Mouse (Mus musculus): Measurements from ENCODE around the gene Topors. TPM values are rescaled to one million over a fixed set of nuclear protein-coding genes. Genes with fewer than 3 reads are reported as not detected.
A peak's percentile ranks its signal among the peaks of the same experiment; 100 is the strongest.

Gene Topors
- polyA plus RNA-seq, 1 experiment, result 5.4 TPM

GRCm38 (mm10) chr4:40226095-40226494 lies 43.6 kb downstream of the Topors start:
- no peaks in the 10 kb centered on the region; the same call in 1 of the 2 replicates for H3K4me1 ChIP-seq (ENCODE audit: control insufficient read depth, insufficient read depth, low read length)
- H3K36me3 ChIP-seq (ENCODE audit: control insufficient read depth, insufficient read depth, low read length), result peaks cover 2% of the 10 kb centered on the region
- TF ChIP-seq CTCF (conservative IDR thresholded peaks at IDR 0.05; ENCODE audit: insufficient read depth, insufficient read length, low read depth, low read length), result no peak
- TF ChIP-seq POLR2A (IDR thresholded peaks at IDR 0.05; ENCODE audit: low read depth, low read length), result no peak
- no peak overlapping the region for H3K27ac ChIP-seq (ENCODE audit: insufficient read depth, low read depth, low read length)
- H3K4me3 ChIP-seq (ENCODE audit: insufficient read depth, low read depth, low read length), result no peak overlapping the region
- 67% methylated on average over 5 of the region's 5 CpGs for WGBS
- H3K27me3 ChIP-seq (replicated peaks; ENCODE audit: control insufficient read depth, insufficient read depth, low read length), result no peaks in the 10 kb centered on the region
- DNase-seq, result no peak

- no peaks in the 10 kb centered on the region; the same call in 1 of the 2 replicates for H3K4me1 ChIP-seq (ENCODE audit: control insufficient read depth, insufficient read depth, low read length)
- no peaks in the 10 kb centered on the region for H3K27me3 ChIP-seq (replicated peaks; ENCODE audit: control insufficient read depth, insufficient read depth, low read length)
- TF ChIP-seq POLR2A (IDR thresholded peaks at IDR 0.05; ENCODE audit: low read depth, low read length) (no peak), CTCF (conservative IDR thresholded peaks at IDR 0.05; ENCODE audit: insufficient read depth, insufficient read length, low read depth, low read length) (no peak)
- WGBS, result 64% methylated on average over 21 of the region's 21 CpGs
- no peak for DNase-seq
- H3K4me3 ChIP-seq (ENCODE audit: insufficient read depth, low read depth, low read length), result no peak overlapping the region
- H3K27ac ChIP-seq (ENCODE audit: insufficient read depth, low read depth, low read length), result no peak overlapping the region
- H3K36me3 ChIP-seq (ENCODE audit: control insufficient read depth, insufficient read depth, low read length), result peaks cover 2% of the 10 kb centered on the region
Measured at GRCm38 (mm10) chr4:40221876-40222585, 47.6 kb downstream of the Topors start.

- no peak overlapping the region for H3K4me3 ChIP-seq (ENCODE audit: insufficient read depth, low read depth, low read length)
- H3K4me1 ChIP-seq (ENCODE audit: control insufficient read depth, insufficient read depth, low read length), result no peaks in the 10 kb centered on the region; the same call in 1 of the 2 replicates
- DNase-seq, result peak; percentile 61
- H3K36me3 ChIP-seq (ENCODE audit: control insufficient read depth, insufficient read depth, low read length), result peaks cover 2% of the 10 kb centered on the region
- no peaks in the 10 kb centered on the region for H3K27me3 ChIP-seq (replicated peaks; ENCODE audit: control insufficient read depth, insufficient read depth, low read length)
- 52% methylated on average over 14 of the region's 14 CpGs for WGBS
- TF ChIP-seq POLR2A (IDR thresholded peaks at IDR 0.05; ENCODE audit: low read depth, low read length) (no peak), CTCF (conservative IDR thresholded peaks at IDR 0.05; ENCODE audit: insufficient read depth, insufficient read length, low read depth, low read length) (no peak)
- no peak overlapping the region for H3K27ac ChIP-seq (ENCODE audit: insufficient read depth, low read depth, low read length)
Measured at GRCm38 (mm10) chr4:40221004-40221760, 48.5 kb downstream of the Topors start.

- TF ChIP-seq POLR2A (IDR thresholded peaks at IDR 0.05; ENCODE audit: low read depth, low read length) (no peak), CTCF (conservative IDR thresholded peaks at IDR 0.05; ENCODE audit: insufficient read depth, insufficient read length, low read depth, low read length) (no peak)
- WGBS, result 60% methylated on average over 12 of the region's 12 CpGs
- H3K27ac ChIP-seq (ENCODE audit: insufficient read depth, low read depth, low read length), result no peak overlapping the region
- no peaks in the 10 kb centered on the region for H3K27me3 ChIP-seq (replicated peaks; ENCODE audit: control insufficient read depth, insufficient read depth, low read length)
- H3K4me1 ChIP-seq (ENCODE audit: control insufficient read depth, insufficient read depth, low read length), result no peaks in the 10 kb centered on the region; the same call in 1 of the 2 replicates
- DNase-seq, result peak; percentile 44
- no peak overlapping the region for H3K4me3 ChIP-seq (ENCODE audit: insufficient read depth, low read depth, low read length)
- H3K36me3 ChIP-seq (ENCODE audit: control insufficient read depth, insufficient read depth, low read length), result peaks cover 2% of the 10 kb centered on the region
Measured at GRCm38 (mm10) chr4:40220437-40220836, 49.2 kb downstream of the Topors start.

- no peaks in the 10 kb centered on the region; the same call in none of the 2 replicates for H3K36me3 ChIP-seq (ENCODE audit: control insufficient read depth, insufficient read depth, low read length)
- peak; percentile 53 for DNase-seq
- WGBS, result 77% methylated on average over 7 of the region's 7 CpGs
Measured at GRCm38 (mm10) chr4:40218382-40218781, 51.3 kb downstream of the Topors start.

GRCm38 (mm10) chr4:40217910-40218309 lies 51.7 kb downstream of the Topors start:
- TF ChIP-seq POLR2A (IDR thresholded peaks at IDR 0.05; ENCODE audit: low read depth, low read length) (no peak), CTCF (conservative IDR thresholded peaks at IDR 0.05; ENCODE audit: insufficient read depth, insufficient read length, low read depth, low read length) (0 out of 2 replicates have a peak, but pooled peaks have one; percentile 27)
- Histone ChIP-seq H3K27ac (ENCODE audit: insufficient read depth, low read depth, low read length) (no peak overlapping the region), H3K4me1 (ENCODE audit: control insufficient read depth, insufficient read depth, low read length) (no peaks in the 10 kb centered on the region), H3K27me3 (replicated peaks; ENCODE audit: control insufficient read depth, insufficient read depth, low read length) (no peaks in the 10 kb centered on the region), H3K36me3 (ENCODE audit: control insufficient read depth, insufficient read depth, low read length) (no peaks in the 10 kb centered on the region; the same call in 1 of the 2 replicates), H3K4me3 (ENCODE audit: insufficient read depth, low read depth, low read length) (no peak overlapping the region)
- WGBS, result 66% methylated on average over 3 of the region's 3 CpGs
- no peak for DNase-seq

More at GRCm38 (mm10) chr4:40218382-40218781, 51.3 kb downstream of the Topors start:
- Histone ChIP-seq H3K27me3 (replicated peaks; ENCODE audit: control insufficient read depth, insufficient read depth, low read length) (no peaks in the 10 kb centered on the region), H3K27ac (ENCODE audit: insufficient read depth, low read depth, low read length) (no peak overlapping the region), H3K4me3 (ENCODE audit: insufficient read depth, low read depth, low read length) (no peak overlapping the region), H3K4me1 (ENCODE audit: control insufficient read depth, insufficient read depth, low read length) (no peaks in the 10 kb centered on the region)
- TF ChIP-seq POLR2A (IDR thresholded peaks at IDR 0.05; ENCODE audit: low read depth, low read length) (no peak), CTCF (conservative IDR thresholded peaks at IDR 0.05; ENCODE audit: insufficient read depth, insufficient read length, low read depth, low read length) (peak; percentile 70)

GRCm38 (mm10) chr4:40212177-40212576 lies 57.5 kb downstream of the Topors start:
- 61% methylated on average over 5 of the region's 6 CpGs for WGBS
- TF ChIP-seq CTCF (conservative IDR thresholded peaks at IDR 0.05; ENCODE audit: insufficient read depth, insufficient read length, low read depth, low read length), result no peak
- no peak for TF ChIP-seq POLR2A (IDR thresholded peaks at IDR 0.05; ENCODE audit: low read depth, low read length)
- Histone ChIP-seq H3K4me3 (ENCODE audit: insufficient read depth, low read depth, low read length) (no peak overlapping the region), H3K36me3 (ENCODE audit: control insufficient read depth, insufficient read depth, low read length) (peaks cover 2% of the 10 kb centered on the region), H3K27me3 (replicated peaks; ENCODE audit: control insufficient read depth, insufficient read depth, low read length) (no peaks in the 10 kb centered on the region), H3K27ac (ENCODE audit: insufficient read depth, low read depth, low read length) (no peak overlapping the region), H3K4me1 (ENCODE audit: control insufficient read depth, insufficient read depth, low read length) (no peaks in the 10 kb centered on the region)
- DNase-seq, result peak; percentile 30

Other genes starting within 250 kb of the Topors start
- gene Aco1, start 126.8 kb downstream of the Topors start, polyA plus RNA-seq (2012; rRNA removed), result 179 and 182 TPM in 2 replicates
- 14.5 and 19.4 TPM in 2 replicates for gene Ddx58, start 30.0 kb downstream of the Topors start, polyA plus RNA-seq (2012; rRNA removed)
- 22.8 and 27.6 TPM in 2 replicates for gene Smim27, start 271 bp downstream of the Topors start, polyA plus RNA-seq (2012; rRNA removed)
- 227 and 287 TPM in 2 replicates for gene Ndufb6, start 9.6 kb upstream of the Topors start, polyA plus RNA-seq (2012; rRNA removed)
- gene Tmem215, start 202.3 kb upstream of the Topors start, polyA plus RNA-seq (2012; rRNA removed), result 0.52 and 0.84 TPM in 2 replicates